Mouse (Mus musculus) lung, postnatal 0 days (tissue): ENCODE data around the gene Hist1h3g.
A peak's percentile ranks its signal among the peaks of the same experiment; 100 is the strongest.

Experiments
- CTCF ChIP-seq: IDR thresholded peaks from 2 replicates; pipeline ENCODE4 v1.5.1; 2016; ENCODE audit warnings: antibody characterized with exemption, mild to moderate bottlenecking
- EP300 ChIP-seq: IDR thresholded peaks from 2 replicates; pipeline ENCODE4 v1.6.1; 2016; ENCODE audit warnings: antibody characterized with exemption, mild to moderate bottlenecking, control low read depth

DNA sequence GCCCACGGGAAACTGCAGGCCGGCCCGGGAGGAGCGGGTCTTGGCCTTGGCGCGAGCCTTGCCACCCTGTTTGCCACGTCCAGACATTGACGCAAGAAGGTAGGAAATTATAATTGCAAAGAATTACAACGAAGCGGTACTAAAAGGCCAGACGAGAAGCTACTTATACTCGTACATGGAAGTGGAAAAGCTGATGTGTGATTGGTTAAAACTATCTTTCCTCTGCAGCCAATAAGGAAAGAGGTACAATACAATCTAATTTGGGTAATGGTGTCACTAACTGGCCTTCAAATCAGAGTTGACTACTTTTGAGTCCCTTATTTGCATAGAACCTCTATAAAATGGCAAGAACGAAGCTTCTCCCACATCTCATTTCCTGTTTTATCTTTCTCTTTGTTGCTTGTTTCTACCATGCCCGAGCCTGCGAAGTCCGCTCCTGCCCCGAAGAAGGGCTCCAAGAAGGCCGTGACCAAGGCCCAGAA is 35.8 kb downstream of the Hist1h3g start, which contains the start of the genes Hist1h2ae and Hist1h2bg:
- TF ChIP-seq CTCF = no peak
- peak; percentile 72 for TF ChIP-seq EP300
